Mouse (Mus musculus) heart, postnatal 0 days (tissue): ENCODE measurements at regions not wholly inside any gene's neighbourhood (a gene's known extent, or its start where the extent isn't known, plus 50 kb on each side); places are given as distances from the start of the nearest gene placed in this dataset.

Source experiments
- CTCF ChIP-seq: IDR thresholded peaks from 2 replicates; pipeline ENCODE4 v1.5.1; 2016; ENCODE audit warnings: antibody characterized with exemption, control low read depth, low read depth
- EP300 ChIP-seq: IDR thresholded peaks from 2 replicates; pipeline ENCODE4 v1.6.1; 2016; ENCODE audit warnings: antibody characterized with exemption, low read depth

DNA sequence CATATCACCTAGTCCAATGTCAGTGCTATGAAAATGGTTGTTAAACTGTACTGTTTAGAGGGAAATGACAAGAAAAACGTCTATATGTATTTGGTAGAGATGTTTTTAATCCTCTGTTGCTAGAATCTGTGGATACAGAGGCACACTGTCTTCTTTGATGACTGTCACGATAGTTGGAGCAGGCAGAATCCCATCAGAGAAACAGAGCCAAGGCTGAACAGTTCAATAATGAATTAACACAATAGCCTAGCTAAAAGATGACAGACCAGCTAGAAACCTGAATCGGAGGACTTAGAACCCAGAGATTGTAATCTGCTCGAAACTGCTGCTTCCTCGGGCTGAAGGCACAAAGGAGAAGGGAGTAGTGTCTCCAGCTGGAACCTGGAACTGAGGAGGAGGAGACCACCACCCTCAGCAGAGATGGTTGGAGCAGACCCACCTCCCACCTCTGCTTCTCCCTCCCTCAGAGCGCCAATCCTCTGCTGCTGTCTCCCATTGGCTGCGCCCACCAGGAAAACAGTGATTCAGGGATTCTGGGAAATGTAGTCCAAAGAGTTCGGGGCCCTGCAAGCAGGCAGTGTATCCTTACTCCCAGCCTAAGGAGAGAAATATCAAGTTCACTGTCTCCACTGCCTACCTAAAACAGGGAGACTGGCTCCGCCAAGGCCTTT, 98.2 kb upstream of the Mgme1 start:
- TF ChIP-seq CTCF (no peak), EP300 (no peak)
